Mouse (Mus musculus) lung, postnatal 0 days (tissue): ENCODE measurements around the gene Dync1li2. TPM values are rescaled to one million over a fixed set of nuclear protein-coding genes. Genes with fewer than 3 reads are reported as not detected.
A peak's percentile ranks its signal among the peaks of the same experiment; 100 is the strongest.

Source experiments
- ATAC-seq: fragments of 200-750 bp; cut with Nextera tagmentation; 2 replicates; pipeline ENCODE4 v1.8.0; 2017; ENCODE audit warnings: moderate library complexity
- DNase-seq: peaks from one replicate; pipeline ENCODE4 v3.0.0-alpha.2; 2016; ENCODE audit warnings: low spot score
- H3K27ac ChIP-seq: fragments of 300-500 bp; sonication (generic); 2 replicates; pipeline ENCODE4 v1.5.1; 2014; ENCODE audit warnings: antibody characterized with exemption, mild to moderate bottlenecking, low read length, mixed read lengths
- H3K27me3 ChIP-seq: fragments of 300-500 bp; sonication (generic); replicated peaks from 2 replicates; pipeline ENCODE4 v1.6.1; 2014; ENCODE audit warnings: low read length, mixed read lengths; ENCODE audit not compliant: insufficient read depth
- H3K36me3 ChIP-seq: fragments of 300-500 bp; sonication (generic); 2 replicates; pipeline ENCODE4 v1.6.1; 2014; ENCODE audit warnings: low read length, mixed read lengths; ENCODE audit not compliant: insufficient read depth
- H3K4me1 ChIP-seq: fragments of 300-500 bp; sonication (generic); 2 replicates; pipeline ENCODE4 v1.6.1; 2014; ENCODE audit warnings: antibody characterized with exemption, low read depth, low read length, mixed read lengths; ENCODE audit not compliant: insufficient read depth
- H3K4me2 ChIP-seq: fragments of 300-500 bp; sonication (generic); replicated peaks from 2 replicates; pipeline ENCODE4 v1.6.1; 2014; ENCODE audit warnings: low read depth, mild to moderate bottlenecking, low read length, moderate library complexity, mixed read lengths
- H3K4me3 ChIP-seq: fragments of 300-500 bp; sonication (generic); 2 replicates; pipeline ENCODE4 v1.5.1; 2014; ENCODE audit warnings: low read depth, low read length
- H3K9ac ChIP-seq: fragments of 300-500 bp; sonication (generic); replicated peaks from 2 replicates; pipeline ENCODE4 v1.6.1; 2014; ENCODE audit warnings: low read depth, mild to moderate bottlenecking
- H3K9me3 ChIP-seq: fragments of 300-500 bp; sonication (generic); 2 replicates; pipeline ENCODE4 v1.6.1; 2016; ENCODE audit warnings: low read length, mixed read lengths
- CTCF ChIP-seq: IDR thresholded peaks from 2 replicates; pipeline ENCODE4 v1.5.1; 2016; ENCODE audit warnings: antibody characterized with exemption, mild to moderate bottlenecking
- EP300 ChIP-seq: IDR thresholded peaks from 2 replicates; pipeline ENCODE4 v1.6.1; 2016; ENCODE audit warnings: antibody characterized with exemption, mild to moderate bottlenecking, control low read depth
- WGBS: fragments of 180-500 bp; shearing (Covaris S2); extraction: QIAGEN DNeasy Blood & Tissue Kit; methylation state at CpG from one replicate; pipeline ENCODE4 v1.1.7; 2014; 5-methylcytosine and 5-hydroxymethylcytosine counted together
- polyA plus RNA-seq: library from polyadenylated mRNA; unstranded; fragments of >200 nt; fragmentation: Nextera tagmentation; extraction: Ambion mirVana; gene quantifications from 2 replicates; pipeline ENCODE4 v1.2.1, GENCODE M21; 2015

Gene Dync1li2
- polyA plus RNA-seq, 1 experiment from 2014 or later: 39.4 TPM

GRCm38 (mm10) chr8:104412805-104413532, 29.9 kb downstream of the Dync1li2 start:
- ATAC-seq (no peak), DNase-seq (peak; percentile 26)
- Histone ChIP-seq H3K4me1 (no peaks in the 10 kb centered on the region), H3K9ac (no peak overlapping the region), H3K27me3 (no peaks in the 10 kb centered on the region), H3K4me3 (no peak overlapping the region), H3K9me3 (no peaks in the 10 kb centered on the region), H3K4me2 (no peak overlapping the region), H3K27ac (no peak overlapping the region), H3K36me3 (0 out of 2 replicates have a peak, but pooled peaks cover 6% of the 10 kb centered on the region)
- TF ChIP-seq CTCF: no peak
- no peak for TF ChIP-seq EP300
- WGBS: 48% methylated on average over 7 of the region's 7 CpGs

GRCm38 (mm10) chr8:104411972-104412371, 30.9 kb downstream of the Dync1li2 start:
- ATAC-seq (no peak), DNase-seq (no peak)
- 71% methylated on average over 3 of the region's 3 CpGs for WGBS
- no peak for TF ChIP-seq CTCF
- TF ChIP-seq EP300: no peak
- no peak overlapping the region for H3K4me3 ChIP-seq
- no peak overlapping the region for H3K4me2 ChIP-seq
- H3K27me3 ChIP-seq: no peaks in the 10 kb centered on the region
- 0 out of 2 replicates have a peak, but pooled peaks cover under 1% of the 10 kb centered on the region for H3K36me3 ChIP-seq
- H3K27ac ChIP-seq: no peak overlapping the region
- H3K9ac ChIP-seq: no peak overlapping the region
- H3K9me3 ChIP-seq: no peaks in the 10 kb centered on the region
- no peaks in the 10 kb centered on the region for H3K4me1 ChIP-seq

GRCm38 (mm10) chr8:104411468-104411867, 31.4 kb downstream of the Dync1li2 start:
- H3K4me1 ChIP-seq: no peaks in the 10 kb centered on the region
- WGBS: 88% methylated on average over 3 of the region's 3 CpGs
- H3K36me3 ChIP-seq: no peaks in the 10 kb centered on the region

GRCm38 (mm10) chr8:104410628-104411273, 32.1 kb downstream of the Dync1li2 start:
- TF ChIP-seq EP300 (no peak), CTCF (no peak)
- DNase-seq (no peak), ATAC-seq (no peak)

More at GRCm38 (mm10) chr8:104411468-104411867, 31.4 kb downstream of the Dync1li2 start:
- no peak overlapping the region for H3K4me3 ChIP-seq
- no peak overlapping the region for H3K9ac ChIP-seq
- no peak overlapping the region for H3K4me2 ChIP-seq
- no peak for DNase-seq
- ATAC-seq: no peak
- H3K27ac ChIP-seq: no peak overlapping the region
- H3K27me3 ChIP-seq: no peaks in the 10 kb centered on the region
- H3K9me3 ChIP-seq: no peaks in the 10 kb centered on the region
- TF ChIP-seq EP300 (no peak), CTCF (no peak)

GRCm38 (mm10) chr8:104408328-104409110, 34.3 kb downstream of the Dync1li2 start:
- DNase-seq (no peak), ATAC-seq (no peak)
- Histone ChIP-seq H3K27me3 (no peaks in the 10 kb centered on the region), H3K4me3 (no peak overlapping the region), H3K27ac (no peak overlapping the region), H3K4me1 (no peaks in the 10 kb centered on the region), H3K9ac (no peak overlapping the region), H3K36me3 (no peaks in the 10 kb centered on the region), H3K9me3 (no peaks in the 10 kb centered on the region), H3K4me2 (no peak overlapping the region)
- WGBS: 76% methylated on average over 7 of the region's 7 CpGs
- no peak for TF ChIP-seq EP300
- no peak for TF ChIP-seq CTCF

More at GRCm38 (mm10) chr8:104410628-104411273, 32.1 kb downstream of the Dync1li2 start:
- 75% methylated on average over 7 of the region's 7 CpGs for WGBS
- Histone ChIP-seq H3K27me3 (no peaks in the 10 kb centered on the region), H3K36me3 (no peaks in the 10 kb centered on the region), H3K4me3 (no peak overlapping the region), H3K27ac (no peak overlapping the region), H3K9me3 (no peaks in the 10 kb centered on the region), H3K4me2 (no peak overlapping the region), H3K4me1 (no peaks in the 10 kb centered on the region), H3K9ac (no peak overlapping the region)
